Mouse (Mus musculus) intestine, embryonic 16.5 days (tissue): ENCODE measurements around the gene Eif3d. TPM values are rescaled to one million over a fixed set of nuclear protein-coding genes. Genes with fewer than 3 reads are reported as not detected.

ENCODE experiments used
- ATAC-seq: fragments of 200-750 bp; cut with Nextera tagmentation; 2 replicates; pipeline ENCODE4 v1.8.0; 2017; ENCODE audit warnings: moderate TSS enrichment, moderate library complexity
- H3K27ac ChIP-seq: fragments of 300-500 bp; sonication (generic); 2 replicates; pipeline ENCODE4 v1.5.1; 2014; ENCODE audit warnings: mild to moderate bottlenecking, low read length
- H3K27me3 ChIP-seq: fragments of 300-500 bp; sonication (generic); replicated peaks from 2 replicates; pipeline ENCODE4 v1.6.1; 2014; ENCODE audit warnings: low read length, control low read depth, mixed read lengths; ENCODE audit not compliant: control insufficient read depth, insufficient read depth
- H3K36me3 ChIP-seq: fragments of 300-500 bp; sonication (generic); 2 replicates; pipeline ENCODE4 v1.6.1; 2014; ENCODE audit warnings: low read length, control low read depth; ENCODE audit not compliant: control insufficient read depth, insufficient read depth
- H3K4me1 ChIP-seq: fragments of 300-500 bp; sonication (generic); 2 replicates; pipeline ENCODE4 v1.6.1; 2014; ENCODE audit warnings: low read length, control low read depth, mixed read lengths; ENCODE audit not compliant: control insufficient read depth, insufficient read depth
- H3K4me2 ChIP-seq: fragments of 300-500 bp; sonication (generic); 2 replicates; pipeline ENCODE4 v1.6.1; 2014; ENCODE audit warnings: low read depth, low read length, control low read depth
- H3K4me3 ChIP-seq: fragments of 300-500 bp; sonication (generic); 2 replicates; pipeline ENCODE4 v1.5.1; 2014; ENCODE audit warnings: mild to moderate bottlenecking, low read length
- H3K9ac ChIP-seq: fragments of 300-500 bp; sonication (generic); 2 replicates; pipeline ENCODE4 v1.6.1; 2014; ENCODE audit warnings: low read depth, low read length
- H3K9me3 ChIP-seq: fragments of 300-500 bp; sonication (generic); 2 replicates; pipeline ENCODE4 v1.6.1; 2016; ENCODE audit warnings: low read length, control low read depth; ENCODE audit not compliant: control insufficient read depth
- WGBS: fragments of 180-500 bp; shearing (Covaris S2); extraction: QIAGEN DNeasy Blood & Tissue Kit; methylation state at CpG from one replicate; pipeline ENCODE4 v1.1.7; 2014; 5-methylcytosine and 5-hydroxymethylcytosine counted together
- polyA plus RNA-seq: library from polyadenylated mRNA; unstranded; fragments of >200 nt; fragmentation: Nextera tagmentation; extraction: Ambion mirVana; gene quantifications from 2 replicates; pipeline ENCODE4 v1.2.1, GENCODE M21; 2015

Gene Eif3d
- polyA plus RNA-seq, 1 experiment from 2014 or later = 186 TPM

- no peak for ATAC-seq
- H3K4me3 ChIP-seq = no peak overlapping the region
- H3K9me3 ChIP-seq = no peaks in the 10 kb centered on the region
- H3K4me1 ChIP-seq = peaks cover 7% of the 10 kb centered on the region
- 67% methylated on average over 5 of the region's 5 CpGs for WGBS
- H3K9ac ChIP-seq = no peak overlapping the region
- H3K27me3 ChIP-seq = no peaks in the 10 kb centered on the region
- no peaks in the 10 kb centered on the region for H3K36me3 ChIP-seq
- H3K4me2 ChIP-seq = no peak overlapping the region
- no peak overlapping the region for H3K27ac ChIP-seq
Measured at GRCm38 (mm10) chr15:77934968-77935367, 35.6 kb downstream of the Eif3d start.

GRCm38 (mm10) chr15:77934326-77934725, 36.3 kb downstream of the Eif3d start:
- ATAC-seq = no peak
- H3K4me3 ChIP-seq = no peak overlapping the region
- H3K36me3 ChIP-seq = no peaks in the 10 kb centered on the region
- no peak overlapping the region for H3K9ac ChIP-seq
- H3K27me3 ChIP-seq = no peaks in the 10 kb centered on the region
- H3K4me1 ChIP-seq = peaks cover 7% of the 10 kb centered on the region
- H3K4me2 ChIP-seq = no peak overlapping the region
- no peak overlapping the region for H3K27ac ChIP-seq
- 78% methylated on average over 11 of the region's 11 CpGs for WGBS
- no peaks in the 10 kb centered on the region for H3K9me3 ChIP-seq

GRCm38 (mm10) chr15:77933770-77934169, 36.8 kb downstream of the Eif3d start:
- H3K9ac ChIP-seq = 0 out of 2 replicates have a peak overlapping the region, but pooled peaks have one; percentile 25
- no peaks in the 10 kb centered on the region for H3K9me3 ChIP-seq
- 1% methylated on average over 14 of the region's 14 CpGs for WGBS
- no peak overlapping the region for H3K4me3 ChIP-seq
- peaks cover 7% of the 10 kb centered on the region for H3K4me1 ChIP-seq
- H3K27me3 ChIP-seq = no peaks in the 10 kb centered on the region
- no peak for ATAC-seq
- H3K4me2 ChIP-seq = peak overlapping the region; percentile 41
- H3K27ac ChIP-seq = no peak overlapping the region
- no peaks in the 10 kb centered on the region for H3K36me3 ChIP-seq

- no peak for ATAC-seq
- WGBS = 62% methylated on average over 3 of the region's 3 CpGs
- no peak overlapping the region for H3K4me3 ChIP-seq
- H3K27me3 ChIP-seq = no peaks in the 10 kb centered on the region
- no peak overlapping the region for H3K27ac ChIP-seq
- H3K4me1 ChIP-seq = peaks cover 7% of the 10 kb centered on the region
- H3K9me3 ChIP-seq = no peaks in the 10 kb centered on the region
- H3K4me2 ChIP-seq = no peak overlapping the region
- no peak overlapping the region for H3K9ac ChIP-seq
- H3K36me3 ChIP-seq = no peaks in the 10 kb centered on the region
Measured at GRCm38 (mm10) chr15:77933222-77933621, 37.4 kb downstream of the Eif3d start.

- H3K9ac ChIP-seq = no peak overlapping the region
- 72% methylated on average over 6 of the region's 6 CpGs for WGBS
Measured at GRCm38 (mm10) chr15:77931689-77932016, 39.0 kb downstream of the Eif3d start.

DNA sequence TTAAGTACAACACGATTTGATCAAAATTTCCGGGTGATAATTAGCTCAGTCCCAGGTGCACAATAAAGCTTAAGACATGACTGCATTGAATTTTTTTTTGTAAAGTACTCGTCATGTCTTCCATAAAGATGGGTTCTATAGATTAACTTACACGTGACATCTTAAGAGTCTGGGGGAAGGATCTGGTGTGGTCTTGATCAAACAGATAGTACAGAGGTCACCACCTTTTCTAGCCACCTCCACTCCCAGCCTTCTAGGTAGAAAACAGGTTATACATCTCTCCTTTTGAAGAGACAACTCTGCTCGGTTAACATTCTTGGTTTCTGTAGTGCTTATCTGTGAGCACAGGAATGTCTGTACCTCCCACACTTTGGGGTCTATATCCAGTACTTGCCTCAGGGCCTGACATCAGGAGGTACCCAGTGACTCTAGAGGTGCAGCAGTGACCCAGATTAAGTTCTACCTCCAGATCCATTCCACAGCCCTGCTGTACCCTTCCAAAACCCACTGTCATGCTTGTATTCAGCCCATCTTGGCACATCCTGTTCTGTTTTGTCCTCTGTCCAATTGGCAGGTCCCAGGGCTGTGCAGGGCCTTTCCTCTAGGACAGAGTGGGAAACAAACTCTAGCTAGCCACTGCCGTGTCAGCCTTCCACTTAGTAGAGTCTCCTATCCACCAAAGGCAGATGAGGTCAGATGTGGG, 39.5 kb downstream of the Eif3d start:
- Histone ChIP-seq H3K27ac (no peak overlapping the region), H3K36me3 (no peaks in the 10 kb centered on the region; the same call in 1 of the 2 replicates), H3K9me3 (no peaks in the 10 kb centered on the region), H3K4me1 (peaks cover 16% of the 10 kb centered on the region), H3K4me3 (no peak overlapping the region), H3K4me2 (no peak overlapping the region), H3K9ac (no peak overlapping the region), H3K27me3 (no peaks in the 10 kb centered on the region)
- 72% methylated on average over 6 of the region's 6 CpGs for WGBS
- ATAC-seq = no peak

More at GRCm38 (mm10) chr15:77931689-77932016, 39.0 kb downstream of the Eif3d start:
- peaks cover 16% of the 10 kb centered on the region for H3K4me1 ChIP-seq
- H3K4me2 ChIP-seq = no peak overlapping the region
- H3K27me3 ChIP-seq = no peaks in the 10 kb centered on the region
- H3K36me3 ChIP-seq = no peaks in the 10 kb centered on the region; the same call in 1 of the 2 replicates
- H3K4me3 ChIP-seq = no peak overlapping the region
- no peaks in the 10 kb centered on the region for H3K9me3 ChIP-seq
- no peak for ATAC-seq
- no peak overlapping the region for H3K27ac ChIP-seq

DNA sequence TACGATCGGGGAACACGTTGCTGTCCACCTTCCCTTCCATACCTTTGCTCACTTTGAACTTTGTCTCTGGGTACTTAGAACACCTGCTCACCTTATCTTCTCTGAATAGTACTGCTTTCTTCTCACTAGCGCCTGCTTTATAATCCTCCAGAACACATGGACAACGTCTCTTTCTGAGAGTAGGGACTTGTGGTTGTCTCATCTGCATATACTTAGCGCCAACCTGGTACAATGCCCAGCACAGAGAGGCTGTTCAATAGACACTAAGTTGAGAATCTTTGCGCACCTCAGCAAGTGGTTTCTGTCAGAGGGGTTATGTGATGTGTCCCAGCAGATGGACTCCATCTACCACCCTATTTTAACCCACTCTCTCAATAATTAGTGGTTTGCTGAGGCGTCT, 40.8 kb downstream of the Eif3d start:
- WGBS = 45% methylated on average over 8 of the region's 8 CpGs
- Histone ChIP-seq H3K4me2 (peak overlapping the region; percentile 85), H3K27ac (peak overlapping the region; percentile 86), H3K9me3 (no peaks in the 10 kb centered on the region), H3K4me1 (peaks cover 16% of the 10 kb centered on the region), H3K9ac (peak overlapping the region; percentile 75), H3K36me3 (no peaks in the 10 kb centered on the region; the same call in 1 of the 2 replicates), H3K4me3 (peak overlapping the region; percentile 74), H3K27me3 (no peaks in the 10 kb centered on the region)
- ATAC-seq = peak; percentile 6

DNA sequence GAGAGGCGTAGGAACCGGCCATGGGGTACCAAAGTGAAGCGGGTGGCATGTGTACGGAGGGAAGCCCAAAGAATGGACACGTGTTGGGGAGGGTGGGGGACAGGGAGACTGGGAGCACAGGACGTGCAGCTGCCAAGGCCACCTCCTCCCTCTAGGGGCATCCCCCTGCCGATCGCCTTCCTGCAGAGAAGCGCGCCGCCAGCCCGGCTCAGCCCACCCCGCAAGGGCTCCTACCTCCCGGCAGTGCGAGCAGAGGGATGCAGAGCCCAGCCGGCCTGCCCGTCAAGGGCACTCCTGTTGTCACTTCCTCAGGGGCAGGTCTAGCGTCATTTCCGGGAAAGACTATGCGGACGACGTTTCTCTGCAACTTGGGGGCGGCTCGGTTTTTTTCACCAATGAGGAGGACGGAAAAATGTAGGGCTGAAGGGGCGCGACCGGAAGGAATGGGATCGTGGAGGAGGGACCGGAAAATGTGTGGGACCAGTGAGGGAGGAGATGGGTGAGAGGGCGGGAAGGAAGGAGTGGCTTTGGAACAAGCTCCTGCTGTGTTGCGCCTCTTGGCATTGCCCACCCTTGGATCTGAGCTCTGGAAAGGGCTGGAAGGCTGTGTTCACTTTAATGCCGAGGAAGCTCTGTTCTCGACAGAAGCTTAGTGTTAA, 41.8 kb downstream of the Eif3d start, which contains the start of gene Txn2:
Txn2 (minus strand) TSS at position 334 of the 659 bp plus-strand sequence.
- H3K9me3 ChIP-seq = no peaks in the 10 kb centered on the region
- 0% methylated on average over 34 of the region's 34 CpGs for whole genome bisulfite sequencing
- peak; percentile 95 for ATAC-seq

GRCm38 (mm10) chr15:77928091-77928490, 42.5 kb downstream of the Eif3d start:
- H3K36me3 ChIP-seq = no peaks in the 10 kb centered on the region; the same call in none of the 2 replicates
- no peaks in the 10 kb centered on the region for H3K27me3 ChIP-seq
- peak overlapping the region; percentile 87 for H3K9ac ChIP-seq
- ATAC-seq = no peak
- H3K9me3 ChIP-seq = no peaks in the 10 kb centered on the region
- H3K4me1 ChIP-seq = peaks cover 9% of the 10 kb centered on the region
- peak overlapping the region; percentile 74 for H3K4me3 ChIP-seq
- H3K27ac ChIP-seq = peak overlapping the region; percentile 89
- 24% methylated on average over 4 of the region's 4 CpGs for WGBS
- peak overlapping the region; percentile 62 for H3K4me2 ChIP-seq

More for the DNA sequence above, 41.8 kb downstream of the Eif3d start, which contains the start of gene Txn2:
- H3K4me2 ChIP-seq = peak within 1 kb of the TSS; percentile 85
- no peaks in the 10 kb centered on the region for H3K27me3 ChIP-seq
- H3K27ac ChIP-seq = peak within 1 kb of the TSS; percentile 89
- H3K4me3 ChIP-seq = peak within 1 kb of the TSS; percentile 74
- H3K36me3 ChIP-seq = no peaks in the 10 kb centered on the region; the same call in none of the 2 replicates
- H3K9ac ChIP-seq = peak within 1 kb of the TSS; percentile 87
- peaks cover 14% of the 10 kb centered on the region for H3K4me1 ChIP-seq
